14 mouse cellular contexts compared by ENCODE assay signal in genomic region chr4:35040306-35040705, GRCm38 (mm10).
"Had no signal": no experiment of that assay in that cellular context is flagged by ENCODE, and none has a peak within 500 bp of the region (broad histone marks: within the 10 kb centered on the region; RNA-seq: fewer than 3 reads in every experiment).

No protein-coding gene starts in this region.

- H3K36me3 ChIP-seq: limb, embryonic 10.5 days; limb, embryonic 13.5 days; liver, embryonic 13.5 days; midbrain, embryonic 12.5 days; midbrain, embryonic 15.5 days; neural tube, embryonic 12.5 days; neural tube, embryonic 15.5 days had no signal

- H3K27me3 ChIP-seq: limb, embryonic 13.5 days; liver, embryonic 13.5 days; midbrain, embryonic 12.5 days; midbrain, embryonic 15.5 days; neural tube, embryonic 12.5 days; neural tube, embryonic 15.5 days had no signal

- H3K27ac ChIP-seq: layer of hippocampus, adult 2 months; limb, embryonic 10.5 days; limb, embryonic 13.5 days; liver, embryonic 13.5 days; macrophage; midbrain, embryonic 12.5 days; midbrain, embryonic 15.5 days; neural tube, embryonic 12.5 days; neural tube, embryonic 15.5 days had no signal

- ATAC-seq: intestine, postnatal 0 days; lung, postnatal 0 days; midbrain, embryonic 15.5 days had no signal

- H3K9ac ChIP-seq: limb, embryonic 13.5 days; liver, embryonic 13.5 days; lung, embryonic 14.5 days; midbrain, embryonic 12.5 days; midbrain, embryonic 15.5 days; neural tube, embryonic 12.5 days; neural tube, embryonic 15.5 days had no signal

- H3K4me3 ChIP-seq: layer of hippocampus, adult 2 months; limb, embryonic 10.5 days; limb, embryonic 13.5 days; liver, embryonic 13.5 days; midbrain, embryonic 12.5 days; midbrain, embryonic 15.5 days; neural tube, embryonic 12.5 days; neural tube, embryonic 15.5 days had no signal

- H3K4me2 ChIP-seq: limb, embryonic 13.5 days; liver, embryonic 13.5 days; lung, embryonic 14.5 days; midbrain, embryonic 12.5 days; midbrain, embryonic 15.5 days; neural tube, embryonic 12.5 days; neural tube, embryonic 15.5 days had no signal

- DNase-seq: layer of hippocampus, adult 9-11 months; liver, embryonic 13.5 days; lung, embryonic 14.5 days; thymus, postnatal 25 days had no signal

- H3K9me3 ChIP-seq: limb, embryonic 10.5 days; limb, embryonic 13.5 days; liver, embryonic 13.5 days; midbrain, embryonic 12.5 days; midbrain, embryonic 15.5 days; neural tube, embryonic 12.5 days; neural tube, embryonic 15.5 days had no signal

- H3K4me1 ChIP-seq: limb, embryonic 10.5 days; limb, embryonic 13.5 days; liver, embryonic 13.5 days; midbrain, embryonic 12.5 days; midbrain, embryonic 15.5 days; neural tube, embryonic 12.5 days; neural tube, embryonic 15.5 days had no signal
